Mouse (Mus musculus) thymus, postnatal 0 days (tissue): ENCODE measurements around the gene Cpsf4l. TPM values are rescaled to one million over a fixed set of nuclear protein-coding genes. Genes with fewer than 3 reads are reported as not detected.
A peak's percentile ranks its signal among the peaks of the same experiment; 100 is the strongest.

ENCODE experiments used
- DNase-seq: peaks from one replicate; pipeline ENCODE4 v3.0.0-alpha.2; 2015; ENCODE audit warnings: low spot score
- polyA plus RNA-seq: library from polyadenylated mRNA; unstranded; fragments of >200 nt; fragmentation: Nextera tagmentation; extraction: Ambion mirVana; gene quantifications from 2 replicates; pipeline ENCODE4 v1.2.1, GENCODE M21; 2015

Cpsf4l gene
- polyA plus RNA-seq, 1 experiment from 2014 or later = 45.2 TPM

- DNase-seq = no peak
These were observed 3.7 kb downstream of the Cpsf4l start for GRCm38 (mm10) chr11:113705966-113706652.

GRCm38 (mm10) chr11:113703758-113704157 is 6.1 kb downstream of the Cpsf4l start:
- DNase-seq = peak; percentile 84

GRCm38 (mm10) chr11:113699643-113700042 is 10.2 kb downstream of the Cpsf4l start:
- no peak for DNase-seq

- DNase-seq = no peak
These were observed 11.7 kb downstream of the Cpsf4l start for GRCm38 (mm10) chr11:113698013-113698545.

GRCm38 (mm10) chr11:113697571-113697970 is 12.2 kb downstream of the Cpsf4l start:
- no peak for DNase-seq

GRCm38 (mm10) chr11:113691851-113692250 is 18.0 kb downstream of the Cpsf4l start:
- DNase-seq = no peak

GRCm38 (mm10) chr11:113691318-113691717 is 18.5 kb downstream of the Cpsf4l start:
- no peak for DNase-seq

- DNase-seq = no peak
These were observed 19.3 kb downstream of the Cpsf4l start for GRCm38 (mm10) chr11:113690506-113690905.

GRCm38 (mm10) chr11:113687031-113687430 is 22.8 kb downstream of the Cpsf4l start:
- no peak for DNase-seq

- DNase-seq = no peak
These were observed 24.9 kb downstream of the Cpsf4l start for GRCm38 (mm10) chr11:113684707-113685426.

GRCm38 (mm10) chr11:113683957-113684706 is 25.7 kb downstream of the Cpsf4l start, which contains the start of the genes Fam104a and D11Wsu47e:
Fam104a (minus strand) TSS chr11:113684155.
D11Wsu47e (plus strand) TSS chr11:113684412.
- DNase-seq = peak; percentile 95

- DNase-seq = no peak
These were observed 26.2 kb downstream of the Cpsf4l start for GRCm38 (mm10) chr11:113683627-113683956.

GRCm38 (mm10) chr11:113682897-113683626 is 26.8 kb downstream of the Cpsf4l start:
- DNase-seq = peak; percentile 59

- no peak for DNase-seq
These were observed 27.8 kb downstream of the Cpsf4l start for GRCm38 (mm10) chr11:113681979-113682378.

GRCm38 (mm10) chr11:113680954-113681353 is 28.9 kb downstream of the Cpsf4l start:
- no peak for DNase-seq

GRCm38 (mm10) chr11:113678373-113678772 is 31.4 kb downstream of the Cpsf4l start:
- DNase-seq = no peak

- DNase-seq = no peak
These were observed 32.4 kb downstream of the Cpsf4l start for GRCm38 (mm10) chr11:113677378-113677777.

- no peak for DNase-seq
These were observed 33.0 kb downstream of the Cpsf4l start for GRCm38 (mm10) chr11:113676847-113677246.

- no peak for DNase-seq
These were observed 35.2 kb downstream of the Cpsf4l start for GRCm38 (mm10) chr11:113674595-113674994.

GRCm38 (mm10) chr11:113673614-113674013 is 36.2 kb downstream of the Cpsf4l start:
- no peak for DNase-seq

- DNase-seq = no peak
These were observed 40.1 kb downstream of the Cpsf4l start for GRCm38 (mm10) chr11:113669711-113670110.
